Mouse (Mus musculus): ENCODE measurements around the gene Sema5a.

- no peak for TF ChIP-seq POLR2A (IDR thresholded peaks at IDR 0.05; ENCODE audit: low read depth, low read length)
- TF ChIP-seq EP300 (IDR thresholded peaks at IDR 0.05; ENCODE audit: low read length), result no peak
These were observed 352.6 kb downstream of the Sema5a start for GRCm38 (mm10) chr15:32597189-32597588.

Data from CH12.LX (cell line).